Mouse (Mus musculus): ENCODE measurements at regions not wholly inside any gene's neighbourhood (a gene's known extent, or its start where the extent isn't known, plus 50 kb on each side); places are given as distances from the start of the nearest gene placed in this dataset.

DNA sequence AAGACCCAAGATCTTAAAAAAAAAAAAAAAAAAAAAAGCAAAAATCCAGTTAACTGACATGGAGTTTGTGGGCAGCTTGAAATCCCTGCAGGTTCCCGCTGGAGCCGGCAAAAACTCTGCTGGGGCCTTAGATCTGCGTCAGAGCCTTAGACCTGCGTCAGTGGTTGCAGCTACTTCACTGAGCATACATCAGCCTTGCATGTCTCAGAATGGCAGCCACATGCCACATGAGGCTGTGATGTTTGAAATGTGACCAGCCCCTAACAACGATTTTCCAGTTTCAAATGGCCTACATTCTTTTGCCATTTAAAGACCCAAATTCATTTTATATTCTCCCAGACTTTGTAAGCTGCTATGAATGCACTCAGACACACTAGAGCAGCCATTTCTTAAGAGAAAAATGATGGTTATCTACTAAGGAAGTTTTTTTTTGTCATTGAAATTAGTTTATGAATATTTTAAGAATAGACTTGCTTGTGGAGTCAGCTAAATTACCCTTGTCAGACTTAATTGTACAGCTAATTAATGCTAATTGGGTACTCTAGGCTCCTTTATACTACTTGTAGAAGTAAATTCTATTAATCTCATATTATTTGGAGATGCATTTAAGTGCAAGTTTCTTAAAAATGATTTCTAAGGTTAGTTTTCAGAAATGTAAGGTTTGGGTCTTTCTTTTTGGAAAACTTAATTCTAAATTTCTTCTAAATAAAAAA lies 70.8 kb downstream of the Toporsl start:
- DNase-seq, result no peak

DNA sequence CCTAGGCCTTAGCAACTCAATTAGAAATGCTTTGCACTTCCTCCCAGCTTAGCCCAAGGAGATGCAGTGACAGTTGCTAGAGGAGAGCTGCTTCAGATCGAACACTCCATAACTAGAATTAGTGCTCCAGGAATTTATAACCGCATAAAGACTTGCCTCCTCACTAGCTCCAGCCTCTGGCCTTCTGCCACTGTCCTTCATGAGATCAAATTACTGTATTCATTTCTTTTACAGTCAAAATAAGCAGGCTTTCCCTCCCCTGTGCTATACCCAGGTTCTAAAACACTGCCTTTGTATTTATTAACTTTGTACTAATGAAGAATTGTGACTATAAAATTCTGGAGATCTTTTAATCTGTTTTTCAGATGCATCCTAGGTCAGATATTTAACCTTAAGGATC lies 104.8 kb upstream of the Olfr275 start:
- DNase-seq, result no peak

DNA sequence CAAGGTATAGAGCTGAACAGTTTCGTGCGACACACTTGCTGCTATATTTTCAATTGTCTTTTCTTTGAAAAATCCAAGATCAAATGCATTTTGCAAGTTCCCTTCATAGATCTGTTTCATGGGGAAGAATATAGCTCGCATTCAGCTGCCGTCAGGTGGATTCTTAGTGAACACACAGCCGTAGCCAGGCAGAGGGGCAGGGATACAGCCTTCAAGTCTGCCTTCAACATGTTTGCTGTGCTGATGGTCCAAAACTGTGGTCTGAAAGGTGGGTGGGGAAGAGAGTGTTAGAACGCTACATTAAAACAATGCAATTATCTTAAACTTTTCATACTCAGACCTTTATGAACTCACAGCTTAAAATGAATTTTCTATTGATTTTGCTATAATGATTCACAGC lies 88.2 kb upstream of the Olfr275 start:
- no peak for DNase-seq

DNA sequence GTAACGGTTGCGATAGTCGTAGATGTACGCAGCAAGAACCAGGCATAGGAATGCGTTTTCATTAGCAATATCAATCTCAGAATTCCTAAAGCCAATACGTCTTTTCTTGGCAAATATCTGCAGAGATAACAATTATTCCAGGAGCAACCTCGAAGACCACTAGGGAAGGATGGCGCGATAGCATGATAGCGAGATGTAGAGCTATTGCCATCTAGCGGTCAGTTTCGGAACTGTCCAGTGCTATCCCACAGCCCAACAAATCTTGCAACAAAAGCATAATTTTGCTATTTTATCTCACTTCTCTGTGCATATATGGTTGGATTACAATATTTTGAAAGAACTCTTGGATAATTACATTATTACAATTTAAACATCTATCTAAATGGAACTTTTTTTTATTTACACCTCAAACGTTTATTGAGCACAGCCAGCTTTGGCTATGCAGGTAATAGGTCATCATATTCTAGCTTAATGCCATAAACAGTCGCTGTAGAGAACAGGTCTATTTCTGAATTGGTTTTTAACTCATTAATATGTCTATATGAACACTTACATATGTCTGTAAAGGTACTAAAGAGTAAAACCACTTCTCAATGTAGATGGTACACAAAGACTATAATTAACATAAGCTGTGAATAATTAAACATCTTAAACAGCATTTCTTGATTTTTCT lies 87.6 kb upstream of the Olfr275 start:
- DNase-seq, result peak; percentile 17

DNA sequence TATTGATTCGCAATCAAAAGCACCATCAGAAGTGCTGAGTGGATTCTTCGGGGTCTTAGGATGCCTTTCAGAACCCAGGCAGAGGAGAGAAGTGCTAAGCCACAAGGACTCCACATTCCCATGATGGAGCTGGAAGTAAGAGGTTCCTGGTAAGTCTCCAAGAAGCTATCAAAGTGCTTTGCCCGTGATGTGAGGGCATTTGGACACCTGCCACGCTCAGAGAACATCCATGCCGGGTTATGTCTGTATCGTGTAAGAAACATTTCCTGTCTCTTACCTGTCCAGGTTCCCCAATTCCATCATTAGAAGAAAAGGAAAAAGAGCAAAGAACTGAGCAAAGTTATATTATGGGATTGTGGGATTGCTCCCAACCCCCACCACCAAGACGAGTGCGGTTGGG lies 81.3 kb upstream of the Olfr275 start:
- DNase-seq, result no peak

DNA sequence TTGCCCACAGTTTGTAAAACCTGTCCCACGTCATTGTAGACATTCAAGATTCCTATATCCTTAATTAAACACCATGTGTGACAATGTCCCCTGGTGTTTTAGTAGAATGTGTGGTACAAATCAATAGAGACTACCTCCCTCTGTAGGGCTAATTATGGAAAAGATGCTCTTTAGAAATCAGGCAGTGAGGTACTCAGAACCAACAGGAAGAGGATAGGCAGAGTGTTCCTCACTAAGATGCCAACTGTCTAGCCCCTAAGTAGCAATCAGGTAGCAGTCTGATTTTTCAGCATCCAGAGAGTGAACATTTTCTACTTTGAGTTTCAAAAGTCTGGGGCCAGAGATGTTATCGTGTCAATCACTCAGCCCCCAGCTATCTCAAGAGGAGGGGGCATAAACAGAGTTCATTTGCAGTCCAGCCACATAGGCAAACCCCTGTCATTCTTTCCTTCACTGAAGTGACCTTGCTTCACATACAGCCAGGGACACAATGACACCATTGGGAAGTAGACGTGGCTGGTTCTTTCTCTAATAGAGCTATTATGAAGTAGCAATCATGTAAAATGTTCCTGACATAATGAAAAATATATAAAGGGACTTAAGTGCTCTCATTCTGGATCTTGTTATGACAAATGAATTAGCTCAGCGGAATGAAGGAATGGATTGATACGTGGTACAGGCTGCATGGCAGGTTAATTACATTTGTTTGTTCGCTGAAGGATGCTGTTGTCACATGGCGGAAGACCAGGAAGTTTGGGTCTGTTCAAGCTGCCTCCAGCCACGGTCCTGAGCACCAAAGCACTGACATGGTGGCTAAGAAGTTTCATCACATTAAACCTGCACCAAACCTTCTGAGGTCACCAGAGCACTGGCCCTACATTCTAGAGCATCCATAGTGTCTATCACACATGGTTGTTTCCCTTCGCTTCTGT lies 74.6 kb upstream of the Olfr275 start:
- DNase-seq, result no peak

DNA sequence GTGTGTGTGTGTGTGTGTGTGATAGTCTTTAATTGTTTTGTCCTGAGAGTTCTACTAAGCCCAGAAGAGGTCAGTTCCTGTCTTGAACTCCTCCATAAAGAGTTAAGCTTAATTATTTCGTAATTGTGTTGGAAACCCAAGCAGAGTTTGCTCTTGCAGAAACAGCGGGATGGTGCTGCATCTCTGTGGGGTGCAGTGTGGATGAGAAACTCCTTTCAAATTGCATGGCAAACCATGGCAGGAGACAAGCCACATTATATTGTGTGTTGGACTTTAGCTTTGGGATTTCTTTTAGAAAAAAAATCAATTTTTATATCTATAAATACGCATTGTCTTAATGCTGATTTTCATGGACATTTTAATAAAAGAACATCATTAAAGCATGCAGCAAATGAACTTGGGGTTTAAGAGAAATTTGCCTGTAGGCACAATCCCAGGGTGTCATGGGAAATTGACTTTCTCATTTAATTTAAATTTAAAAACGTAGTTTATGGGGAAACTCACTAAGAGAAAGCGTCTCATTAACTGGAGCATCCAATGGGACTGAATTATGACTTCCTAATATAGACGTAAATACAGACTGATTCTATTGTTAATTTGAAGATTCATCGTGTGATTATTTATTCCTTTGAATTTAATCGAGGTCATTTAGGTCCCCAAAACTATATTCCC lies 61.4 kb upstream of the Olfr275 start:
- no peak for DNase-seq

Data from adrenal gland, adult 2 months (tissue).